Mouse (Mus musculus) heart, adult 2 months (tissue): ENCODE data around the gene Hist1h3b. TPM values are rescaled to one million over a fixed set of nuclear protein-coding genes. Genes with fewer than 3 reads are reported as not detected.
A peak's percentile ranks its signal among the peaks of the same experiment; 100 is the strongest.
"Not testable (repeated sequence)": the region's sequence is repeated elsewhere in the genome, so short reads cannot be mapped to it uniquely, and the experiment has no call there.

Source experiments
- DNase-seq, 2 experiments: peaks; one replicate each; pipeline ENCODE4 v3.0.0; 2021
- H3K27ac ChIP-seq: fragments of 200-600 bp; 2 replicates; pipeline ENCODE4 v1.8.1; 2022
- H3K27me3 ChIP-seq: fragments of 200-500 bp; 2 replicates; pipeline ENCODE4 v1.6.1; 2012; ENCODE audit warnings: mild to moderate bottlenecking, low read length, inconsistent platforms, mixed read lengths; ENCODE audit not compliant: control insufficient read depth, insufficient read depth
- H3K36me3 ChIP-seq: fragments of 200-500 bp; 2 replicates; pipeline ENCODE4 v1.6.1; 2012; ENCODE audit warnings: low read length, inconsistent platforms; ENCODE audit not compliant: control insufficient read depth, insufficient read depth
- H3K4me1 ChIP-seq: fragments of 200-500 bp; 2 replicates; pipeline ENCODE4 v1.6.1; 2011; ENCODE audit warnings: low read length; ENCODE audit not compliant: control insufficient read depth, insufficient read depth
- H3K4me3 ChIP-seq: fragments of 200-600 bp; 2 replicates; pipeline ENCODE4 v1.8.1; 2022
- H3K79me2 ChIP-seq: fragments of 200-500 bp; replicated peaks from 2 replicates; pipeline ENCODE4 v1.6.1; 2012; ENCODE audit warnings: mild to moderate bottlenecking, inconsistent platforms, low read length, moderate library complexity, mixed read lengths; ENCODE audit not compliant: control insufficient read depth, insufficient read depth
- H3K9ac ChIP-seq: fragments of 200-500 bp; 2 replicates; pipeline ENCODE4 v1.6.1; 2012; ENCODE audit warnings: low read depth, mild to moderate bottlenecking, control low read depth, inconsistent platforms, low read length, mixed read lengths
- CTCF ChIP-seq: fragments of 200-600 bp; IDR thresholded peaks from 2 replicates; pipeline ENCODE4 v1.8.1; 2022; ENCODE audit warnings: antibody characterized with exemption, mild to moderate bottlenecking, moderate library complexity
- EP300 ChIP-seq: fragments of 200-500 bp; IDR thresholded peaks from 2 replicates; pipeline ENCODE4 v1.6.1; 2011; ENCODE audit warnings: low read depth, low read length, control low read depth; ENCODE audit not compliant: insufficient read depth
- POLR2A ChIP-seq: fragments of 200-500 bp; IDR thresholded peaks from 2 replicates; pipeline ENCODE4 v1.6.1; 2011; ENCODE audit warnings: mild to moderate bottlenecking, low read depth, low read length, control low read depth; ENCODE audit not compliant: insufficient read depth
- WGBS: fragments of 180-500 bp; shearing (Covaris S2); methylation state at CpG from one replicate; pipeline ENCODE4 v1.1.7; 2018; 5-methylcytosine and 5-hydroxymethylcytosine counted together
- intact Hi-C: fragments of 180-260 bp; cut with DNase I; formaldehyde crosslinking; loops from one replicate; pipeline ENCODE4 v1.15.1; 2025
- long read RNA-seq: library from polyadenylated mRNA; stranded (forward); transcript quantifications from one replicate; pipeline ENCODE4 v2.0.0, GENCODE M21; 2021
- polyA plus RNA-seq: library from polyadenylated mRNA; depleted of rRNA; stranded (reverse); fragments of >200 nt; gene quantifications from 2 replicates; pipeline ENCODE4 v1.2.3, GENCODE M21; 2012; rRNA removed
- total RNA-seq, 2 experiments: library from RNA; stranded (reverse); gene quantifications; 2 replicates each; pipeline ENCODE4 v1.2.3; 2021

Hist1h3b gene
- total RNA-seq, result 1 to 10 TPM; 6.4 to 8.0 TPM
- 1.7 TPM in 1 of 2 replicates, not detected in the other for polyA plus RNA-seq
- long read RNA-seq, result 0 reads

DNA sequence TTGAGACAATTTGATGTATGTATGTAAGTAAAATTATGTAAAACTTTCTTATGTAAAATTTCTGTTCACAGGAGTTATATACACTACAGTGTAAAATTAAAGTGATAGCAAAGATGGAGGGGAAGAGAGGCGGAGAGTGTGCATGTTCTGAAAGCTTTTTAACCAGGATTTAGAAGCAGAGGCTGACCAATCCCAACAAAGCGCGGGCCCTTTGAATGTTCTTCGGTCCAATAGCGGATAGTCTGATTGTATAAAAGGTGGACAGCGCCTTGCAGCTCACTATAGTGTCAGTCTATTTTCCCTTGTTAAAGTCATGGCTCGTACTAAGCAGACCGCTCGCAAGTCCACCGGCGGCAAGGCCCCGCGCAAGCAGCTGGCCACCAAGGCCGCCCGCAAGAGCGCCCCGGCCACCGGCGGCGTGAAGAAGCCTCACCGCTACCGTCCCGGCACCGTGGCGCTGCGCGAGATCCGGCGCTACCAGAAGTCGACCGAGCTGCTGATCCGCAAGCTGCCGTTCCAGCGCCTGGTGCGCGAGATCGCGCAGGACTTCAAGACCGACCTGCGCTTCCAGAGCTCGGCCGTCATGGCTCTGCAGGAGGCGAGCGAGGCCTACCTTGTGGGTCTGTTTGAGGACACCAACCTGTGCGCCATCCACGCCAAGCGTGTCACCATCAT, at the start of gene Hist1h3b:
TSS of gene Hist1h3b (plus strand) at position 201 of the 675 bp plus-strand sequence.
- H3K27me3 ChIP-seq, H3K36me3 ChIP-seq, H3K4me1 ChIP-seq, intact Hi-C loops, H3K79me2 ChIP-seq: not testable (repeated sequence)
- Histone ChIP-seq H3K27ac (peak within 1 kb of the TSS; percentile 10; the same call in 1 of the 2 replicates), H3K4me3 (peak within 1 kb of the TSS; percentile 48), H3K9ac (peak within 1 kb of the TSS; percentile 67)
- 6% methylated on average over 18 of the region's 47 CpGs for WGBS
- peak; percentile 82 to 83 for DNase-seq

DNA sequence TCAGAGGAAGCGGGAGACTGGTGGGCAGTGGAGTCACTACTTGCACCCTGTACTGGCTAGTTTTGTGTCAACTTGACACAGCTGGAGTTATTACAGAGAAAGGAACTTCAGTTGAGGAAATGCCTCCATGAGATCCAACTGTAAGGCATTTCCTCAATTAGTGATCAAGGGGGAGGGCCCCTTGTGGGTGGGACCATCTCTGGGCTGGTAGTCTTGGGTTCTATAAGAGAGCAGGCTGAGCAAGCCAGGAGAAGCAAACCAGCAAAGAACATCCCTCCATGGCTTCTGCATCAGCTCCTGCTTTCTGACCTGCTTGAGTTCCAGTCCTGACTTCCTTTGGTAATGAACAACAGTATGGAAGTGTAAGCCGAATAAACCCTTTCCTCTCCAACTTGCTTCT, 49.3 kb upstream of the Hist1h3b start:
- DNase-seq, H3K36me3 ChIP-seq, H3K4me1 ChIP-seq, H3K27me3 ChIP-seq, H3K4me3 ChIP-seq, H3K9ac ChIP-seq, H3K27ac ChIP-seq, H3K79me2 ChIP-seq, intact Hi-C loops: not testable (repeated sequence)
- WGBS, result 55% methylated on average over 2 of the region's 2 CpGs

DNA sequence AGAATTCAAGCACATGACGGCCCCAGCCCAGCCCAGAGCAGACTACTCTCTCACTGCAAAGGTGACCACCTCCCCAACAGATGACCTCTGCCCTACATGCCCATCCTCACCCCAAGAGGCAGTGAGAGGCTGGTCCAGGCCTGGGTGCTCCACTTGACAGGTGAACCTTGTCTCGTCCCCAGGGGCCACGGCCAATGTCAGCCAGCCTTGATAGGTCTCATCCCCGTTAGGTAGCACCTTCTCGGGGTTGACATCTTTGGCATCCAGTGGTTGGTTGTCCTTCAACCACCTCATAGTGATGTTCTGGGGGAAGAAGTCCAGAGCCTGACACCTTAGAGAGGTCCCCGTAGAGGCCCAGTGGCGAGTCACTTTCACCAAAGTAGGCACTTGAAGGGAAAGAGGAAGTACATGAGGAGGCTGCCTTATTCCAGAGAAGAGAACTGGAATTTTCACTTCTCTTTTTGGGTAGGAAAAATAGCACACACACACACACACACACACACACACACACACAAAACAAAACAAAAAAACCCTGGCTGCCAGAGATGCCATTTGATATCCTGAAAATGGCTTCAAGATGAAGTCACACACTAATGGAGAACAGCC, 46.2 kb upstream of the Hist1h3b start:
- Histone ChIP-seq H3K27ac (no peak overlapping the region), H3K27me3 (no peaks in the 10 kb centered on the region), H3K4me3 (no peak overlapping the region), H3K79me2 (no peaks in the 10 kb centered on the region), H3K4me1 (peaks cover 3% of the 10 kb centered on the region), H3K9ac (no peak overlapping the region), H3K36me3 (no peaks in the 10 kb centered on the region; the same call in 1 of the 2 replicates)
- DNase-seq, result no peak
- TF ChIP-seq POLR2A, result no peak
- no peak for TF ChIP-seq EP300
- no peak for TF ChIP-seq CTCF
- intact Hi-C loops, result no loop called here
- WGBS, result 88% methylated on average over 7 of the region's 7 CpGs

DNA sequence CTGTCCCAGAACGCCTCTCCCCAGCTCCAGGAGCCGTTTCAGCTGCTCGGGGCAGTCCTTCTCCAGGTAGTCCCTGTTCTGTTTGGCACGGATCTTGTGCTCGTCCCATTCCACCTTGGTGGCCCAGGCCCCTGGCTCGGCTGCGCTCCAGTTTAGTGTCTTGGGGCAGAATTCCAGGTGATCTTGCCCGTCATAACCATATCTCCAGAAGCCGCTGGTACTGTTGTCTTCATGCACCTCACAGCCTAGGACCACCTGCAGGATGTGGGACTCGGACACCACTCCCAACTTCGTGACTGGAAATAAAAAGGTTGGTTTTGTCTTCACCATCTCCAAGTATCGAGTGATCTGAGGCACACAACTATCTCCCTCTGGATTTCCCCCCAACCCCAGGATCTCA, 45.3 kb upstream of the Hist1h3b start:
- H3K4me3 ChIP-seq, result no peak overlapping the region
- intact Hi-C loops, result no loop called here
- peak in 1 of 2 experiments; percentile 2 for DNase-seq
- 95% methylated on average over 12 of the region's 12 CpGs for WGBS
- no peaks in the 10 kb centered on the region; the same call in 1 of the 2 replicates for H3K36me3 ChIP-seq
- no peaks in the 10 kb centered on the region for H3K27me3 ChIP-seq
- peaks cover 2% of the 10 kb centered on the region for H3K4me1 ChIP-seq
- TF ChIP-seq CTCF (no peak), EP300 (no peak), POLR2A (no peak)
- no peak overlapping the region for H3K9ac ChIP-seq
- H3K79me2 ChIP-seq, result no peaks in the 10 kb centered on the region
- no peak overlapping the region for H3K27ac ChIP-seq

DNA sequence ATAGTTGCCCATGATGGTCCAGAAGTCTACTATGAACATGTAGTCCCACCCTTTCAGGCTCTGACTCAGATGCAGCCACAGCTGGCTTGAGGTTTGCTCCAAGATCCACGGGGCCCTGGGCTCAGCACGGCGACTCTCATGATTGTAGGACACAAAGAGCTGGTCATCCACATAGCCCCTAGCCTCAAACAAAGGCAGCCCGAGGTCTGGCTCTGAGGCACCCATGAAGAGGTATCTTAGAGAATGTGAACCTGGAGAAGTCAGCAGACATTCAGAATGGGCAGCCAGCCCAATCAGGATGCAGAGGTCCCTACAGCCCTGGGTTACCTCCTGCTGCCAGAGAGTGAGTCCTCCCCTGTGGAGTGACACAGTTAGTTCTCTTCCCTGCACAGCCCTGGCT, 44.0 kb upstream of the Hist1h3b start:
- 79% methylated on average over 4 of the region's 4 CpGs for WGBS
- H3K27ac ChIP-seq, result peak overlapping the region; percentile 24; the same call in 1 of the 2 replicates

DNA sequence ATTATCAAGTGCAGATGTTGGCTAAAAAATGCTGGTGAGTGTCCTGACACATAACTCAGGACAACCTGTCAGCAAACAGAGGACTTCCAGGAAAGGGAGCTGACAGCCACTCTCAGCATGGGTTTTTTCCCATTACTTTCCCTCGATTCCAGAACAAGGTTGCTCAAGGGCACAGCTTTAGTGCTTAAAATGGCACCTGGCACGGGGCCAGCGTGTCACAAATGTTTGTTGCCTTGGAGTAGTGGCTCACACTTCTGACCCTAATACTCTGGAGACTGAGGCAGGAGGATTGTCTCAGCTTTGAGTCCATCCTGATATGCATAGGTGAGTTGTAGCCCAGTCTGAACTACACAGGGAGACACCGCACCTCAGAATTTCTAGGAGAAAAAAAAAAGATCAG, 43.4 kb upstream of the Hist1h3b start:
- H3K9ac ChIP-seq, result no peak overlapping the region
- no peaks in the 10 kb centered on the region for H3K79me2 ChIP-seq
- intact Hi-C loops, result no loop called here
- WGBS, result 49% methylated on average over 4 of the region's 4 CpGs
- H3K27ac ChIP-seq, result peak overlapping the region; percentile 94; the same call in 1 of the 2 replicates
- TF ChIP-seq EP300 (no peak), CTCF (no peak), POLR2A (no peak)
- peaks cover 2% of the 10 kb centered on the region for H3K4me1 ChIP-seq
- no peaks in the 10 kb centered on the region; the same call in 1 of the 2 replicates for H3K36me3 ChIP-seq
- H3K4me3 ChIP-seq, result no peak overlapping the region
- DNase-seq, result no peak
- H3K27me3 ChIP-seq, result no peaks in the 10 kb centered on the region

More for the DNA sequence above, 44.0 kb upstream of the Hist1h3b start:
- Histone ChIP-seq H3K4me1 (peaks cover 2% of the 10 kb centered on the region), H3K79me2 (no peaks in the 10 kb centered on the region), H3K9ac (no peak overlapping the region), H3K4me3 (no peak overlapping the region), H3K27me3 (no peaks in the 10 kb centered on the region), H3K36me3 (no peaks in the 10 kb centered on the region; the same call in 1 of the 2 replicates)
- DNase-seq, result no peak
- intact Hi-C loops, result no loop called here
- TF ChIP-seq EP300, result no peak
- no peak for TF ChIP-seq CTCF
- TF ChIP-seq POLR2A, result no peak
